Mouse (Mus musculus) forebrain, embryonic 10.5 days (tissue): ENCODE data around the gene Leprot. TPM values are rescaled to one million over a fixed set of nuclear protein-coding genes. Genes with fewer than 3 reads are reported as not detected.

ENCODE experiments used
- DNase-seq: peaks from one replicate; pipeline ENCODE4 v3.0.0-alpha.2; 2017; ENCODE audit warnings: low spot score; ENCODE audit errors: extremely low spot score
- H3K27ac ChIP-seq: fragments of 300-500 bp; sonication (generic); 2 replicates; pipeline ENCODE4 v1.5.1; 2016; ENCODE audit warnings: mild to moderate bottlenecking
- H3K27me3 ChIP-seq: fragments of 300-500 bp; sonication (generic); 2 replicates; pipeline ENCODE4 v1.6.1; 2016; ENCODE audit warnings: mild to moderate bottlenecking; ENCODE audit not compliant: poor library complexity, severe bottlenecking
- H3K36me3 ChIP-seq: fragments of 300-500 bp; sonication (generic); replicated peaks from 2 replicates; pipeline ENCODE4 v1.6.1; 2016; ENCODE audit warnings: mild to moderate bottlenecking, moderate library complexity
- H3K4me1 ChIP-seq: fragments of 300-500 bp; sonication (generic); 2 replicates; pipeline ENCODE4 v1.6.1; 2016
- H3K4me3 ChIP-seq: fragments of 300-500 bp; sonication (generic); 2 replicates; pipeline ENCODE4 v1.5.1; 2016; ENCODE audit warnings: mild to moderate bottlenecking, moderate library complexity
- H3K9me3 ChIP-seq: fragments of 300-500 bp; sonication (generic); 2 replicates; pipeline ENCODE4 v1.6.1; 2016; ENCODE audit warnings: mild to moderate bottlenecking, moderate library complexity
- WGBS: fragments of 180-500 bp; shearing (Covaris S2); methylation state at CpG from one replicate; pipeline ENCODE4 v1.1.7; 2016; 5-methylcytosine and 5-hydroxymethylcytosine counted together
- polyA plus RNA-seq: library from polyadenylated mRNA; unstranded; fragments of >200 nt; fragmentation: Nextera tagmentation; extraction: Ambion mirVana; gene quantifications from 2 replicates; pipeline ENCODE4 v1.2.1, GENCODE M21; 2016

The Leprot gene
- polyA plus RNA-seq, 1 experiment from 2014 or later = 56.8 TPM

GRCm38 (mm10) chr4:101705325-101705724 lies 57.8 kb downstream of the Leprot start:
- WGBS = 87% methylated on average over 9 of the region's 9 CpGs
- no peak overlapping the region for H3K4me3 ChIP-seq
- H3K4me1 ChIP-seq = no peaks in the 10 kb centered on the region
- H3K9me3 ChIP-seq = no peaks in the 10 kb centered on the region
- H3K27me3 ChIP-seq = no peaks in the 10 kb centered on the region
- no peak overlapping the region for H3K27ac ChIP-seq
- H3K36me3 ChIP-seq = no peaks in the 10 kb centered on the region
- DNase-seq = no peak

DNA sequence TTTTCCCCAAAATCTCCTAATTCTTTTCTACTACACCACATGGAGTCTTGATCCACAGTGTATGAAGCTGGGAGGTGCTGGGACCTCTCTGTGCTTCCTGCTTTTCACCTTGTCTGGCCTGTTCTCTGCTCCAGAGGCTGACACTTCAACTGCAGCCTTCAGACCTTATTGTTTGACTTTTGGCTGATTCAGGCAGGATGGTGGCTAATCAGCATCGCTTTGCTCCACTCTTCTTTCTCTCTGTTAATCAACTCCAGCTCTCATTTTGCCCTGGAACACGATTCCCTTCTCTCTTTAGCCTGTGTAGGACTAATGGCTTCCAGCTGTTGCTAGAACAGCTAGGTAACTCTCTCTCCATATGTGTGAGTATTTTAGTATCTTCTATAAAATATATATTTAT lies 59.7 kb downstream of the Leprot start:
- H3K27me3 ChIP-seq = no peaks in the 10 kb centered on the region
- no peak overlapping the region for H3K27ac ChIP-seq
- no peak for DNase-seq
- H3K36me3 ChIP-seq = no peaks in the 10 kb centered on the region
- H3K9me3 ChIP-seq = no peaks in the 10 kb centered on the region
- 47% methylated on average over 2 of the region's 2 CpGs for WGBS
- H3K4me1 ChIP-seq = no peaks in the 10 kb centered on the region
- H3K4me3 ChIP-seq = no peak overlapping the region

GRCm38 (mm10) chr4:101707953-101708352 lies 60.4 kb downstream of the Leprot start:
- H3K27ac ChIP-seq = no peak overlapping the region; the same call in 1 of the 2 replicates
- no peaks in the 10 kb centered on the region for H3K36me3 ChIP-seq
- no peak for DNase-seq
- H3K4me3 ChIP-seq = no peak overlapping the region
- WGBS = 65% methylated on average over 3 of the region's 3 CpGs
- peaks cover 6% of the 10 kb centered on the region for H3K4me1 ChIP-seq
- H3K9me3 ChIP-seq = no peaks in the 10 kb centered on the region
- H3K27me3 ChIP-seq = no peaks in the 10 kb centered on the region

Other genes with a start within 250 kb of the Leprot start
- gene Ak4, start 228.4 kb upstream of the Leprot start, polyA plus RNA-seq = 43.9 and 49.1 TPM in 2 replicates
- gene Dnajc6, start 151.1 kb upstream of the Leprot start, polyA plus RNA-seq = 1.4 and 1.7 TPM in 2 replicates
- gene Lepr, start 69.7 kb downstream of the Leprot start, polyA plus RNA-seq = 0.71 and 0.72 TPM in 2 replicates
- gene B020004J07Rik, start 196.3 kb downstream of the Leprot start, polyA plus RNA-seq = not detected in 2 replicates
- gene C130073F10Rik, start 246.1 kb downstream of the Leprot start, polyA plus RNA-seq = not detected in 2 replicates